Mouse (Mus musculus) myocyte (in vitro differentiated cells): ENCODE results near the gene Unkl. TPM values are rescaled to one million over a fixed set of nuclear protein-coding genes. Genes with fewer than 3 reads are reported as not detected.

Experiments
- H3K27me3 ChIP-seq: one replicate; pipeline ENCODE4 v1.6.1; 2011; ENCODE audit not compliant: control insufficient read depth, insufficient read depth, insufficient read length
- H3K36me3 ChIP-seq: one replicate; pipeline ENCODE4 v1.6.1; 2011; ENCODE audit not compliant: control insufficient read depth, insufficient read depth
- H3K4me2 ChIP-seq: one replicate; pipeline ENCODE4 v1.6.1; 2011; ENCODE audit warnings: low read depth, control low read depth
- H3K4me3 ChIP-seq: one replicate; pipeline ENCODE4 v1.5.1; 2011; ENCODE audit warnings: mild to moderate bottlenecking, control low read depth, moderate library complexity
- H3K79me2 ChIP-seq: one replicate; pipeline ENCODE4 v1.6.1; 2011; ENCODE audit not compliant: control insufficient read depth, insufficient read depth
- H3ac ChIP-seq: one replicate; pipeline ENCODE4 v1.6.1; 2011; ENCODE audit not compliant: control insufficient read depth, insufficient read length
- CEBPB ChIP-seq: IDR thresholded peaks from 2 replicates; pipeline ENCODE4 v1.6.1; 2011; ENCODE audit warnings: mild to moderate bottlenecking, moderate library complexity; ENCODE audit not compliant: poor library complexity, insufficient read depth, severe bottlenecking
- E2F4 ChIP-seq: IDR thresholded peaks from one replicate; pipeline ENCODE4 v1.6.1; 2011; ENCODE audit warnings: mild to moderate bottlenecking, control low read depth, moderate library complexity; ENCODE audit not compliant: insufficient read depth
- MAX ChIP-seq: IDR thresholded peaks from one replicate; pipeline ENCODE4 v1.6.1; 2011; ENCODE audit warnings: low read depth, mild to moderate bottlenecking, control low read depth
- MYOD1 ChIP-seq, 3 experiments: IDR thresholded peaks; one replicate each; pipeline ENCODE4 v1.6.1; 2011; ENCODE audit warnings: control low read depth in 2 of 3, low read depth in 2 of 3, mild to moderate bottlenecking in 2 of 3, moderate library complexity in 1 of 3; ENCODE audit not compliant: insufficient read length in 2 of 3, control insufficient read depth in 1 of 3
- MYOG ChIP-seq, 3 experiments: IDR thresholded peaks; one replicate each; pipeline ENCODE4 v1.6.1; 2011; ENCODE audit warnings: control low read depth in 2 of 3, low read depth in 2 of 3, mild to moderate bottlenecking in 2 of 3; ENCODE audit not compliant: insufficient read length in 2 of 3, control insufficient read depth in 1 of 3, insufficient read depth in 1 of 3
- POLR2A ChIP-seq: IDR thresholded peaks from one replicate; pipeline ENCODE4 v1.6.1; 2011; ENCODE audit warnings: low read depth, mild to moderate bottlenecking, control low read depth, moderate library complexity; ENCODE audit not compliant: insufficient read length
- POLR2AphosphoS2 ChIP-seq: IDR thresholded peaks from one replicate; pipeline ENCODE4 v1.6.1; 2011; ENCODE audit warnings: low read depth, control low read depth; ENCODE audit not compliant: insufficient read length
- REST ChIP-seq: IDR thresholded peaks from one replicate; pipeline ENCODE4 v1.6.1; 2011; ENCODE audit warnings: mild to moderate bottlenecking, control low read depth, moderate library complexity; ENCODE audit not compliant: insufficient read depth, insufficient read length
- SRF ChIP-seq: IDR thresholded peaks from one replicate; pipeline ENCODE4 v1.6.1; 2011; ENCODE audit warnings: low read depth; ENCODE audit not compliant: control insufficient read depth, insufficient read length
- TCF12 ChIP-seq: IDR thresholded peaks from one replicate; pipeline ENCODE4 v1.6.1; 2011; ENCODE audit warnings: mild to moderate bottlenecking, control low read depth; ENCODE audit not compliant: poor library complexity, insufficient read depth, severe bottlenecking
- TCF3 ChIP-seq: IDR thresholded peaks from one replicate; pipeline ENCODE4 v1.6.1; 2011; ENCODE audit warnings: low read depth, control low read depth; ENCODE audit not compliant: insufficient read length
- USF1 ChIP-seq: IDR thresholded peaks from one replicate; pipeline ENCODE4 v1.6.1; 2011; ENCODE audit warnings: low read depth, mild to moderate bottlenecking, control low read depth, moderate library complexity
- polyA plus RNA-seq: library from polyadenylated mRNA; unstranded; fragments of >200 nt; fragmentation: generic; extraction: Trizol; gene quantifications from one replicate; pipeline ENCODE4 v1.2.1, GENCODE M21; 2012; ENCODE audit warnings: missing spikeins

Gene Unkl
- polyA plus RNA-seq, 1 experiment, result 1.9 TPM

GRCm38 (mm10) chr17:25244239-25244638 lies 56.0 kb downstream of the Unkl start:
- no peak overlapping the region for H3ac ChIP-seq
- peaks cover 14% of the 10 kb centered on the region for H3K79me2 ChIP-seq
- no peak for TF ChIP-seq POLR2AphosphoS2
- no peak for TF ChIP-seq POLR2A
- no peak for TF ChIP-seq REST
- no peak for TF ChIP-seq MAX
- no peak for TF ChIP-seq MYOG (IDR thresholded peaks at IDR 0.05; ENCODE audit: control insufficient read depth in 1 of 3, insufficient read depth in 1 of 3, insufficient read length in 2 of 3, low read depth in 2 of 3)
- TF ChIP-seq CEBPB, result no peak
- no peak for TF ChIP-seq USF1
- no peak for TF ChIP-seq TCF3
- TF ChIP-seq E2F4, result no peak
- TF ChIP-seq SRF, result no peak
- no peak for TF ChIP-seq MYOD1 (IDR thresholded peaks at IDR 0.05; ENCODE audit: control insufficient read depth in 1 of 3, insufficient read length in 2 of 3, low read depth in 2 of 3)
- no peak for TF ChIP-seq TCF12
- no peaks in the 10 kb centered on the region for H3K27me3 ChIP-seq
- no peaks in the 10 kb centered on the region for H3K36me3 ChIP-seq
- no peak overlapping the region for H3K4me2 ChIP-seq
- no peak overlapping the region for H3K4me3 ChIP-seq

GRCm38 (mm10) chr17:25248033-25248750 lies 60.0 kb downstream of the Unkl start:
- H3K36me3 ChIP-seq, result no peaks in the 10 kb centered on the region
- TF ChIP-seq REST, result no peak
- TF ChIP-seq E2F4, result no peak
- TF ChIP-seq SRF, result no peak
- no peak for TF ChIP-seq MYOG (IDR thresholded peaks at IDR 0.05; ENCODE audit: control insufficient read depth in 1 of 3, insufficient read depth in 1 of 3, insufficient read length in 2 of 3, low read depth in 2 of 3)
- TF ChIP-seq MYOD1 (IDR thresholded peaks at IDR 0.05; ENCODE audit: control insufficient read depth in 1 of 3, insufficient read length in 2 of 3, low read depth in 2 of 3), result no peak
- TF ChIP-seq TCF12, result no peak
- TF ChIP-seq CEBPB, result no peak
- no peak for TF ChIP-seq POLR2AphosphoS2
- TF ChIP-seq TCF3, result no peak
- TF ChIP-seq USF1, result no peak
- no peak for TF ChIP-seq POLR2A
- no peak for TF ChIP-seq MAX
- no peak overlapping the region for H3ac ChIP-seq
- H3K27me3 ChIP-seq, result peaks cover 23% of the 10 kb centered on the region
- no peak overlapping the region for H3K4me2 ChIP-seq
- no peaks in the 10 kb centered on the region for H3K79me2 ChIP-seq
- H3K4me3 ChIP-seq, result no peak overlapping the region

- no peak overlapping the region for H3ac ChIP-seq
- peaks cover 40% of the 10 kb centered on the region for H3K27me3 ChIP-seq
- no peaks in the 10 kb centered on the region for H3K36me3 ChIP-seq
- H3K4me3 ChIP-seq, result no peak overlapping the region
- TF ChIP-seq POLR2A (no peak), MAX (no peak), TCF12 (no peak), SRF (no peak), CEBPB (no peak), E2F4 (no peak), MYOD1 (IDR thresholded peaks at IDR 0.05; ENCODE audit: control insufficient read depth in 1 of 3, insufficient read length in 2 of 3, low read depth in 2 of 3) (no peak), TCF3 (no peak), USF1 (no peak), REST (no peak)
- H3K4me2 ChIP-seq, result no peak overlapping the region
- H3K79me2 ChIP-seq, result no peaks in the 10 kb centered on the region
Measured at GRCm38 (mm10) chr17:25250181-25250835, 62.1 kb downstream of the Unkl start.

GRCm38 (mm10) chr17:25252643-25253042 lies 64.4 kb downstream of the Unkl start:
- Histone ChIP-seq H3K36me3 (no peaks in the 10 kb centered on the region), H3ac (no peak overlapping the region), H3K4me2 (no peak overlapping the region), H3K79me2 (no peaks in the 10 kb centered on the region), H3K27me3 (peaks cover 51% of the 10 kb centered on the region), H3K4me3 (no peak overlapping the region)
- TF ChIP-seq MYOD1 (IDR thresholded peaks at IDR 0.05; ENCODE audit: control insufficient read depth in 1 of 3, insufficient read length in 2 of 3, low read depth in 2 of 3) (no peak), POLR2AphosphoS2 (no peak), USF1 (no peak), E2F4 (no peak), TCF12 (no peak), MAX (no peak), POLR2A (no peak), REST (no peak), TCF3 (no peak), CEBPB (no peak), SRF (no peak), MYOG (IDR thresholded peaks at IDR 0.05; ENCODE audit: control insufficient read depth in 1 of 3, insufficient read depth in 1 of 3, insufficient read length in 2 of 3, low read depth in 2 of 3) (no peak)
